Comparison of ENCODE assay signal across 8 mouse cellular contexts in genomic region chr3:89484766-89485524, GRCm38 (mm10). TPM values are rescaled to one million over a fixed set of nuclear protein-coding genes. Genes with fewer than 3 reads are reported as not detected.
DNase-seq lines count a peak whose midpoint lies in the region; ATAC-seq and TF ChIP-seq lines count a peak whose summit lies in the region.

No protein-coding gene starts in this region.

- TF ChIP-seq EP300 in heart, adult 2 months (IDR thresholded peaks at IDR 0.05; ENCODE audit: insufficient read depth, low read depth, low read length) = peak; percentile 72; the same call in 1 of the 2 replicates

- H3K79me2 ChIP-seq in heart, adult 2 months (replicated peaks; ENCODE audit: control insufficient read depth, insufficient read depth, low read length) = no peaks in the 10 kb centered on the region

- TF ChIP-seq POLR2A in heart, adult 2 months (IDR thresholded peaks at IDR 0.05; ENCODE audit: insufficient read depth, low read depth, low read length) = no peak
- TF ChIP-seq POLR2A in limb, embryonic 14.5 days (IDR thresholded peaks at IDR 0.05; ENCODE audit: borderline replicate concordance, extremely low read depth, insufficient read depth, insufficient read length) = no peak

- H3K4me1 ChIP-seq in embryonic facial prominence, embryonic 11.5 days (ENCODE audit: control insufficient read depth, insufficient read depth, low read length) = no peaks in the 10 kb centered on the region
- H3K4me1 ChIP-seq in heart, adult 2 months (ENCODE audit: control insufficient read depth, insufficient read depth, low read length) = peaks cover 6% of the 10 kb centered on the region
- no peaks in the 10 kb centered on the region for H3K4me1 ChIP-seq in limb, embryonic 14.5 days (ENCODE audit: control insufficient read depth, insufficient read depth, low read length)

- TF ChIP-seq CTCF in heart, adult 2 months (IDR thresholded peaks at IDR 0.05) = peak; percentile 100

- H3K4me3 ChIP-seq in embryonic facial prominence, embryonic 11.5 days (ENCODE audit: low read depth, low read length) = no peak overlapping the region
- no peak overlapping the region for H3K4me3 ChIP-seq in heart, adult 2 months
- peak overlapping the region; percentile 17 for H3K4me3 ChIP-seq in limb, embryonic 14.5 days (replicated peaks; ENCODE audit: low read length)

- H3K36me3 ChIP-seq in embryonic facial prominence, embryonic 11.5 days (replicated peaks; ENCODE audit: control insufficient read depth, insufficient read depth, low read depth, low read length) = no peaks in the 10 kb centered on the region
- H3K36me3 ChIP-seq in heart, adult 2 months (ENCODE audit: control insufficient read depth, insufficient read depth, low read length) = no peaks in the 10 kb centered on the region
- H3K36me3 ChIP-seq in limb, embryonic 14.5 days (ENCODE audit: control insufficient read depth, insufficient read depth, low read length) = no peaks in the 10 kb centered on the region

- peak; percentile 88 for ATAC-seq in embryonic facial prominence, embryonic 11.5 days (replicated peaks; ENCODE audit: insufficient number of reproducible peaks, low FRiP score, low TSS enrichment, low read depth)
- peak; percentile 83 for ATAC-seq in limb, embryonic 14.5 days (ENCODE audit: low FRiP score, low read depth)

- intact Hi-C loops in heart, adult 2 months (cut with DNase I) = loop anchor here (1.0 to 5.0 kb wide), 6 partner anchors 28 to 168 kb away; no protein-coding TSS in a partner anchor

- H3K9me3 ChIP-seq in embryonic facial prominence, embryonic 11.5 days (replicated peaks; ENCODE audit: control insufficient read depth, low read length) = no peaks in the 10 kb centered on the region
- no peaks in the 10 kb centered on the region for H3K9me3 ChIP-seq in limb, embryonic 14.5 days (ENCODE audit: control insufficient read depth, low read length)

- H3K27ac ChIP-seq in embryonic facial prominence, embryonic 11.5 days (replicated peaks; ENCODE audit: low read depth, low read length) = no peak overlapping the region
- H3K27ac ChIP-seq in heart, adult 2 months = no peak overlapping the region
- no peak overlapping the region for H3K27ac ChIP-seq in limb, embryonic 14.5 days (replicated peaks; ENCODE audit: low read depth, low read length)

- no peak overlapping the region for H3K9ac ChIP-seq in embryonic facial prominence, embryonic 11.5 days (replicated peaks; ENCODE audit: low read length)
- H3K9ac ChIP-seq in heart, adult 2 months (ENCODE audit: low read depth, low read length) = 0 out of 2 replicates have a peak overlapping the region, but pooled peaks have one; percentile 15
- no peak overlapping the region for H3K9ac ChIP-seq in limb, embryonic 14.5 days (ENCODE audit: low read depth, low read length, severe bottlenecking)

- no peaks in the 10 kb centered on the region for H3K27me3 ChIP-seq in embryonic facial prominence, embryonic 11.5 days (ENCODE audit: control insufficient read depth, insufficient read depth, low read length)
- no peaks in the 10 kb centered on the region for H3K27me3 ChIP-seq in heart, adult 2 months (ENCODE audit: control insufficient read depth, insufficient read depth, low read length)
- no peaks in the 10 kb centered on the region for H3K27me3 ChIP-seq in limb, embryonic 14.5 days (ENCODE audit: control insufficient read depth, insufficient read depth, low read length)

- no peak overlapping the region; the same call in 1 of the 2 replicates for H3K4me2 ChIP-seq in embryonic facial prominence, embryonic 11.5 days (ENCODE audit: low read depth, low read length)
- H3K4me2 ChIP-seq in limb, embryonic 14.5 days (replicated peaks; ENCODE audit: low read depth, low read length, severe bottlenecking) = peak overlapping the region; percentile 31; the same call in 1 of the 2 replicates

- 18% methylated on average over 24 of the region's 24 CpGs for WGBS in embryonic facial prominence, embryonic 11.5 days
- 18% methylated on average over 24 of the region's 24 CpGs for WGBS in heart, adult 2 months
- WGBS in limb, embryonic 14.5 days = 20% methylated on average over 24 of the region's 24 CpGs

- DNase-seq in 3134 (ENCODE audit: extremely low read depth, insufficient read length, low spot score) = peak; percentile 78
- peak; percentile 83 for DNase-seq in adrenal gland, adult 2 months
- peak; percentile 82 for DNase-seq in embryonic facial prominence, embryonic 11.5 days (ENCODE audit: low spot score)
- peak; percentile 79 to 85 for DNase-seq in heart, adult 2 months
- DNase-seq in kidney, adult 18-20 months = peak; percentile 82
- peak; percentile 58 for DNase-seq in limb, embryonic 14.5 days (ENCODE audit: low spot score)
- peak; percentile 11 to 65 for DNase-seq in monocyte, adult 2 months (ENCODE audit: low read depth in 1 of 2, low spot score in 2 of 2)
- peak; percentile 61 to 82 for DNase-seq in spleen, postnatal 10 days (ENCODE audit: low spot score in 2 of 2)

RNA-seq across cellular contexts. Expression of gene Pmvk, which starts 30.6 kb away (rescaled TPM):
- 10 to 100 TPM; 13.9 to 27.7 TPM for total RNA-seq in adrenal gland, adult 2 months (2021)
- polyA plus RNA-seq in adrenal gland, adult 2 months (2012; rRNA removed) = 19.4 and 21.5 TPM in 2 replicates
- polyA plus RNA-seq in embryonic facial prominence, embryonic 11.5 days (2014; fragmentation: Nextera tagmentation; extraction: Ambion mirVana) = 57.3 and 58.9 TPM in 2 replicates
- total RNA-seq in heart, adult 2 months (2021) = 1 to 10 TPM; 6.7 to 7.5 TPM
- polyA plus RNA-seq in heart, adult 2 months (2012; rRNA removed) = 14.8 and 21.5 TPM in 2 replicates
- 41.8 and 47.2 TPM in 2 replicates for polyA plus RNA-seq in limb, embryonic 14.5 days (2012; rRNA removed)
- 46.5 and 52.3 TPM in 2 replicates for polyA plus RNA-seq in limb, embryonic 14.5 days (2014; fragmentation: Nextera tagmentation; extraction: Ambion mirVana)

RNA-seq across cellular contexts. Expression of gene Kcnn3, which starts 35.0 kb away (rescaled TPM):
- 1 to 10 TPM; 3.1 to 5.2 TPM for total RNA-seq in adrenal gland, adult 2 months (2021)
- 1.7 and 2.0 TPM in 2 replicates for polyA plus RNA-seq in adrenal gland, adult 2 months (2012; rRNA removed)
- 0.91 and 1.1 TPM in 2 replicates for polyA plus RNA-seq in embryonic facial prominence, embryonic 11.5 days (2014; fragmentation: Nextera tagmentation; extraction: Ambion mirVana)
- 1 to 10 TPM; 2.0 to 3.3 TPM for total RNA-seq in heart, adult 2 months (2021)
- 0.84 and 2.0 TPM in 2 replicates for polyA plus RNA-seq in heart, adult 2 months (2012; rRNA removed)
- polyA plus RNA-seq in limb, embryonic 14.5 days (2012; rRNA removed) = 5.9 and 6.6 TPM in 2 replicates
- polyA plus RNA-seq in limb, embryonic 14.5 days (2014; fragmentation: Nextera tagmentation; extraction: Ambion mirVana) = 4.1 and 5.0 TPM in 2 replicates

RNA-seq across cellular contexts. Expression of gene Pbxip1, which starts 48.4 kb away (rescaled TPM):
- total RNA-seq in adrenal gland, adult 2 months (2021) = 10 to 100 TPM; 38.4 to 70.0 TPM
- 37.5 and 43.3 TPM in 2 replicates for polyA plus RNA-seq in adrenal gland, adult 2 months (2012; rRNA removed)
- polyA plus RNA-seq in embryonic facial prominence, embryonic 11.5 days (2014; fragmentation: Nextera tagmentation; extraction: Ambion mirVana) = 9.1 and 10.8 TPM in 2 replicates
- 10 to 100 TPM; 55.7 to 67.5 TPM for total RNA-seq in heart, adult 2 months (2021)
- polyA plus RNA-seq in heart, adult 2 months (2012; rRNA removed) = 56.2 and 58.2 TPM in 2 replicates
- 31.4 and 32.8 TPM in 2 replicates for polyA plus RNA-seq in limb, embryonic 14.5 days (2012; rRNA removed)
- 17.9 and 21.2 TPM in 2 replicates for polyA plus RNA-seq in limb, embryonic 14.5 days (2014; fragmentation: Nextera tagmentation; extraction: Ambion mirVana)

RNA-seq across cellular contexts. Expression of gene Pygo2, which starts 54.9 kb away (rescaled TPM):
- total RNA-seq in adrenal gland, adult 2 months (2021) = 10 to 100 TPM; 31.8 to 44.5 TPM
- polyA plus RNA-seq in adrenal gland, adult 2 months (2012; rRNA removed) = 166 and 181 TPM in 2 replicates
- polyA plus RNA-seq in embryonic facial prominence, embryonic 11.5 days (2014; fragmentation: Nextera tagmentation; extraction: Ambion mirVana) = 55.8 and 56.5 TPM in 2 replicates
- total RNA-seq in heart, adult 2 months (2021) = 10 to 100 TPM; 12.5 to 15.3 TPM
- 14.4 and 17.3 TPM in 2 replicates for polyA plus RNA-seq in heart, adult 2 months (2012; rRNA removed)
- polyA plus RNA-seq in limb, embryonic 14.5 days (2012; rRNA removed) = 83.4 and 121 TPM in 2 replicates
- 58.3 and 65.3 TPM in 2 replicates for polyA plus RNA-seq in limb, embryonic 14.5 days (2014; fragmentation: Nextera tagmentation; extraction: Ambion mirVana)
